Mouse (Mus musculus): Measurements from ENCODE around the gene Hvcn1.

Gene Hvcn1

GRCm38 (mm10) chr5:122206475-122206874 lies at the start of gene Hvcn1:
Hvcn1 (plus strand) TSS chr5:122206804.
- WGBS, result 83% methylated on average over 4 of the region's 4 CpGs

DNA sequence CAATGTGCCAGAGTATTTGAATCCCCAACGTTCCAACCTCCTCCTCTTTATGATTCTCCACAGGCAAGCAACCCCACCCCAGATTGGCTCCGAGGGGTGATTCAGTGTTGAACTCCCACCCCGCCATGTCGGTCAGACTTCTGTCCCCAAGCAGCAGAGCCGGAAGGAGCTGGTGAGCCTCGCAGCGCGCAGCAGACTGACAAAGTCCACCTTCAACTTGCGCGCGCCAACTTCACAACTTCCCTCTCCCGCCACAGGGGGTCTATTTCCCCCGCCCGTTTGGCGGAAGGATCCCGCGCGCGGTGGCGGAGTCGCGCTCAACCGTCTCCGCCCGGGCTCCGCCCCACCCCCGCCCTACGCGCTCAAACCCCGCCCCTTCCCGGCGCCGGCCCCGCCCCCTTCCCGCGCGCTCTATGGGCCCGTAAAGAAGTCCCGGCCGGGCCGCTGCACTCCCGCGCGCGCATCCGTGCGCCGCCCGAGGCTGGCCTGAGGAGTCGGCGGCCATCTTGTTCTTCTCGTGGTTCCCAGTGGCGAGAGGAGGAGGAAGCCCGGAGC lies 48.7 kb upstream of the Hvcn1 start, which contains the start of gene Ppp1cc:
Ppp1cc (plus strand) TSS at position 452 of the 555 bp plus-strand sequence.
- under 1% methylated on average over 53 of the region's 54 CpGs for WGBS

GRCm38 (mm10) chr5:122158557-122159515 lies 47.8 kb upstream of the Hvcn1 start:
- WGBS, result under 1% methylated on average over 42 of the region's 42 CpGs

DNA sequence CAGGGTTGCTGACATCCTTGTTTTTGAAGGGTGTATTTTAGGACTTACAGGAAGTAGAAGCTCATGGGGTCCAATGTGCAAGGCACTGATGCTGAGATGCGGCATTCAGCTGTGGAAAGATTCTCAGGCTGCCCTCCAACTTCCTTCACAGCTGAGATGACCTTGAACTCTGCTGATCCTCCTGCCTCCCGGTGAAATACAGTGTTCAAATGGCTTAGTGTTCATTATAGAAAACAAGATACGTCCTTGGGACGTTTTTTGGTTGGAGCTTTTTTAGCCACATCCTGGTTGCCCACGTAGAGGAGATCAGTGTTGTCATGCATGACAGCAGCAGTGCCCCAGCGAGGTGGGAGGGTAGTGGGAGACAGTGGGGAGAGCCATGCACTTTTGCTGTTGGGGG lies 43.4 kb upstream of the Hvcn1 start:
- WGBS, result 15% methylated on average over 6 of the region's 6 CpGs

- WGBS, result 45% methylated on average over 3 of the region's 3 CpGs
Observed at GRCm38 (mm10) chr5:122164011-122164410, 42.6 kb upstream of the Hvcn1 start.

DNA sequence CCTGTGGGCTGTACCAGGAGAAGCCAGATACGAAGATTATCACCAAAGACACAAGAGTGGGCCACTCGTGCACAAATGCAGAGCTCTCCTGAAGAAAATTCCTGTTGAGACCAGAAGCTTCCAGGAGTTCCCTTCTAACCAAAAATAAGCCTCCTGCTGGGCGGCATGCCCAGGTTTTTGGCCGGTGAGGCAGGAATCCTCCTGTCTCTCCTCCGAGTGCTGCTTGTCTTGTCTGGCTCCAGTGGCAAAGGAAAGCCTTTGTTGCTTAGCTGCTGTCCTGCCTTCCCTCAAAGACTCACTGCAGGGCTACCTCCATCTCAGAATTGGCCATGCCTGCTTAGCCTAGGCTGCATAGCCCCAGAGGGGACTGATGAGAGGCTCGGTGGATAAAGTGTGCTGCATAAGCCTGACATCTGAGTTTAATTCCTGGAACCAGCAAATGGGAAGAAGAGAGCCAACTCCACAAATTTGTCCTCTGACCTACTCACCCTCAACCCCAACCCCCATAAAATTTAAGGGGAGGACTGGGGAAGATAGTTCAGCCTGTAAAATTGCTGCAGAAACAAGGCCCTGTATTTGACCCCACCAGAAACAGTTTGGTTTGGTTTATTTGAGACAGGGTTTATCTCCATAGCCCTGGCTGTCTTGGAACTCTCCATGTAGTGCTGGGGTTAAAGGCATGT lies 41.2 kb upstream of the Hvcn1 start:
- WGBS, result 19% methylated on average over 6 of the region's 6 CpGs

- WGBS, result 24% methylated on average over 8 of the region's 8 CpGs
Observed at GRCm38 (mm10) chr5:122166636-122167161, 39.9 kb upstream of the Hvcn1 start.

DNA sequence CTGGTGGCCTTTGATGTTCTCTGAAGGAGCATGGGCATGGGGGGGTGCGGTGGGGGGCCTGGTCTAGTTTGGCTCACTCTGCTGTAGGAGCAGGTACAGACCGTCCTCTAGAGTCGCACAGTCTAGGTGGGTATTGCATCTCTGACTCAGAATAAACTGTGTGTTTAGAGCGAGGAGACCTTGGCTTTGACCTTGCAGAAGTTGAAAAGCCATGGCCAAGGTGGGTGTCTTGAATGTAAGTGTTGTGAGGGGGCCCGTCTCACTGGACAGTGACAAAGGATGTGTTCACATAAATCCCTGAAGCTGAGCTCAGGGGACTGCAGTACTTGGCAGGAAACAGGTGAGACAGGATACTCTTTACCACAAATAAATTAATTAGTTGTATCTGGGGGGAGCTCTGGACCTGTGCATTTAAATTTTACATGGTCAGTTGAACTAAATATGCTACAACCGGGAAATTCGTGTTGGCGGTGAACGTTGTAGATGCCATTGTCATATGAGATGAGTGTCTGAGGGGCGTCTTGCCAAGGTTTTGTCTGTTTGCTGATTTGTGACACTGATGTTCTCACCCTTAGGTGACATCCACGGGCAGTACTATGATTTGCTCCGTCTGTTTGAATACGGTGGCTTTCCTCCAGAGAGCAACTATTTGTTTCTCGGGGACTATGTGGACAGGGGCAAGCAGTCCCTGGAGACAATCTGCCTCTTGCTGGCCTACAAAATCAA lies 38.1 kb upstream of the Hvcn1 start:
- WGBS, result 70% methylated on average over 14 of the region's 14 CpGs

GRCm38 (mm10) chr5:122171058-122171457 lies 35.5 kb upstream of the Hvcn1 start:
- WGBS, result 89% methylated on average over 8 of the region's 8 CpGs

DNA sequence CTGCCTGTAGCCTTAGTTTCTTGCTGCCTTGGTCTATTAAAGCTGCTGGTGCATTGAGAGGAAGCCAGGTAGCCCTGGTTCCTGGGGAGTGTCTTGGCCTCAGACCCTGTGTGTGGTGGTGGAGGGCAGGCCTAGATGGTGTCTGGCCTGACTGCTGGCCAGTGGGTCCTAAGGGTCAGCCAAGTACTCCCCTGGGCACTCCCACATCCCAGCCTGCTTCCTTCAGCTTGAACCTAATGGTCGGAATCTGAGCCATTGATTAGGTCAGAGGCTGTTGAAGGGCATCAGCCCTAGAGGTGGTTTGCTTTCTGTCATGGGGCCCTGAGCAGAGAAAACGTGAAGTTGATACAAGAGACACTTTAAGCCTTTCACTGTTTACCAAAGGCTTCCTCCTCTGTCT lies 31.2 kb upstream of the Hvcn1 start:
- WGBS, result 70% methylated on average over 2 of the region's 2 CpGs

- WGBS, result 79% methylated on average over 7 of the region's 7 CpGs
Observed at GRCm38 (mm10) chr5:122175961-122176360, 30.6 kb upstream of the Hvcn1 start.

DNA sequence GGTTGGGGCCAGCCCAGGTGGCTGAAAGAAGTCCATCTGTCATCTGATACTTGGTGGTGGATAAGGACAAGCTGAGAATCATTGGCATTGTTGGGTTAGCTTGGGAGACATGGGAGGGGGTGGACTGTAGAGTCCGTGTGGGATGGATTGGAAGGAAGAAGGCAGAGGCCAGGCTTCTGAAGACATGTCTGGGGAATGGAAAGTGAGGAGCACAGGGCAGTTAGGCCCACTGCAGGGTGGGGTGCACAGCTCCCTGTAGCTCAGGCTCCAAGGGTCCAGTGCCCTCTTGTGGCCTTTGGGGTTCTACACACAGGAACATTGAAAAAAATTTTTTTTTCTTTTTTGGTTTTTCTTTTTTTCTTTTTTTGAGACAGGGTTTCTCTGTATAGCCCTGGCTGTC lies 30.2 kb upstream of the Hvcn1 start:
- WGBS, result 30% methylated on average over 1 of the region's 1 CpGs

DNA sequence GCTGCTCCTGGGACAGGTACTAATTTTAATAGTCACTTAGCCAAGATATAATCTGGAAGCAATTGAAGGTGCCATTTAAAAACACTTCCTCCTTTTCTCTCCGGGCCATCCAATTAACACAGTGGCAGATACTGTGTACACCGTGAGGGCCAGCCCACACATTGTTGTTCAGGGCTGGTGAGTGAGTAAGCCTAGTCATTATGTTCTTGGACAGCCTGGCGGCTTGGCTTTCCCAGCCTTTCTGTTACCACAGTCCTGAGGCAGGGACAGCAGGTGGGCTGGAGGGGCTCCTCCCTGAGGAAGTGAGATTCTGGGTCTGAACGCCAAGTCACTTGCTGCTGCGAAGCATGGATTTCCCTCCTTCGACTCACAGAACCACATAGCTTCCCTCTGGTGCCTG lies 26.9 kb upstream of the Hvcn1 start:
- WGBS, result 24% methylated on average over 6 of the region's 6 CpGs

DNA sequence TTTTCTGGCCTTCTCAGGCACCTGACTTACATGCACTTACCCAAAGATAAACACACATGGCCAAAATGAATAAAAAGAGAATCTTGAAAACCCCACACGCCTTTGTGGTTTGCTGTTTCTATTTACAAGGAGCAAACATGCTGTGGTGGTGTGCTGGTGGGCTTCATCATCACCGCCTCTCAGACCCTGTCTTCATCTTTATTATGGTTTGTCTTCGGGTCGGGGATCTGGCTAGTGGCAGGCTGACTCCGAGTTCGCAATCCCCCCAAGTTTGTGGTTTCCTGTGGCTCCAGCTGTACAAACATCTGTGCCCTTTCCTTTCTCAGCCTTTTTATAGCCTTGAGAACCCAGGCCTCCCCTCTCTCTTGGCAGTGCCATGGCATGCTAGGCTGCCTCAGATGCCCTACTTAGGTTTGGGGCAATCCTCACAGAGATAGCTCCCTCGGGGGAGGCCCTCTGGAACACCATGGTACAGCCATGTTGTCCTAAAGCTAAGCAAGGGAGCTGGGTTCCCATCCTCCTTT lies 22.3 kb upstream of the Hvcn1 start:
- WGBS, result 78% methylated on average over 7 of the region's 7 CpGs

DNA sequence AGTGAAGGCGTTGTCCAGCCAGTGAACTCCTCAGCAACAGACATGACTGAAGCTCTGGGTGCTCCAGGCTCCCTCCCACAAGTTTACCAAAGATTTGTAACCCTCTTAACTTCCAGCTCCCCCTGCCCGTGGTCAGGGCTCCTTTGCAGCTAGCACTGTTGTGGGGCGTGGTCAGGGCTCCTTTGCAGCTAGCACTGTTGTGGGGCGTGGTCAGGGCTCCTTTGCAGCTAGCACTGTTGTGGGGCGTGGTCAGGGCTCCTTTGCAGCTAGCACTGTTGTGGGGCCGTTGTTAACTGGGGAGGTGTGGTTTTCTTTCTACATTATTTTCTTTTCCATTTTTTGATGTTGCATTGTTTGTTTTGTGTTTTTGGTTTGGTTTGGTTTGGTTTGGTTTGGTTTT lies 21.7 kb upstream of the Hvcn1 start:
- 94% methylated on average over 6 of the region's 6 CpGs for WGBS

- 66% methylated on average over 3 of the region's 3 CpGs for WGBS
Observed at GRCm38 (mm10) chr5:122189115-122189514, 17.5 kb upstream of the Hvcn1 start.

GRCm38 (mm10) chr5:122190465-122190864 lies 16.1 kb upstream of the Hvcn1 start:
- 83% methylated on average over 7 of the region's 7 CpGs for WGBS

GRCm38 (mm10) chr5:122191269-122192063 lies 15.1 kb upstream of the Hvcn1 start:
- WGBS, result 77% methylated on average over 12 of the region's 12 CpGs

DNA sequence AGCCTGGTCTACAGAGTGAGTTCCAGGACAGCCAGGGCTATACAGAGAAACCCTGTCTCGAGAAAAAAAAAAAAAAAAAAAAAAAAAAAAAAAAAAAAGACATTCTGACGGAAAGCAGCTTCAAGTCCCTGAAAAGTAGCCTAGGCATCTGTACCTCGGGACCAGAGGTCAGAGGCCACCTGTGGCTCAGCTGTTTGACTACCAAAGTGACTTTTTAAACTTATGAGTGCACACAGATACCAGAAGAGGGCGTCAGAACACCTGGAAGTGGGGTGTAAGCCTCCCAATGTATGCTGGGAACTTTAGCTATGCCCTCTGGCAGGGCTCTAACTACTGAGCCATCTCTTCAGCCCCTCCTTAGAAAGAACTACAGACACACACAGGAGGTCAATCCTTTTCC lies 14.3 kb upstream of the Hvcn1 start:
- 59% methylated on average over 4 of the region's 4 CpGs for WGBS

GRCm38 (mm10) chr5:122200872-122201271 lies 5.7 kb upstream of the Hvcn1 start:
- 99% methylated on average over 4 of the region's 4 CpGs for WGBS

All from cerebral cortex, adult 2 months (tissue).